8 mouse cellular contexts compared by ENCODE assay signal in the genomic region with DNA sequence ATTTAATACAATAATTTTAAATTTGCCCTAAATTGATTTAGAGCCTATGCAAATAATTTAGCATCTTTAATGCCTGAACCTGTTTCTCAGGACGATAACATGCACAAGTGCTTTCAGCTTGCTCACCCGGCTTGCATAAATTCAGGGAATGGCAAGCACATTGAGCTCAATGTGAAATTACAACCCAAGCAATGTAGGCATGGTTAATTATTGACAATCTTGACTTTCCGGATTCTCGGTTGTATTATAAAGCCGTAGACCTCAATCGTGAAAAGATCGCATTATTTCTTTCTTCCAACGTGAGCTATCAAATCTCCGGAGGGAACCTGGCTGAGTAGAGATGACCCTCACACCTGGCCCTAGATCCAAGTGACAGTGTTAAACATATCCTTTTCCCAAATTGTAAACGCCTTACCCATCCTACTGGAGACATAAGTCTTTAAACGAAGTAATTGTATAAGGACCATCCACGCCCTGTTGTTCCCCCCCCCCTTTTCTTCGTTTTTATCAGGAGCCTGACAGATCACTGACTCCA. TPM values are rescaled to one million over a fixed set of nuclear protein-coding genes. Genes with fewer than 3 reads are reported as not detected.
DNase-seq lines count a peak whose midpoint lies in the region; ATAC-seq and TF ChIP-seq lines count a peak whose summit lies in the region.

No protein-coding gene starts in this region.

- TF ChIP-seq POLR2A in spleen, adult 2 months (IDR thresholded peaks at IDR 0.05; ENCODE audit: low read depth, low read length) = no peak
- TF ChIP-seq POLR2A in olfactory bulb, adult 2 months (IDR thresholded peaks at IDR 0.05; ENCODE audit: insufficient read depth, low read depth, low read length) = no peak

- peak overlapping the region; percentile 87 for H3K4me3 ChIP-seq in spleen, adult 2 months (ENCODE audit: extremely low read depth, insufficient read depth, insufficient read length)
- peak overlapping the region; percentile 95 for H3K4me3 ChIP-seq in hindbrain, embryonic 12.5 days
- peak overlapping the region; percentile 90 for H3K4me3 ChIP-seq in limb, embryonic 15.5 days
- peak overlapping the region; percentile 95 for H3K4me3 ChIP-seq in olfactory bulb, adult 2 months (ENCODE audit: insufficient read depth, low read depth, low read length)

- no peak for TF ChIP-seq CTCF in spleen, adult 2 months (IDR thresholded peaks at IDR 0.05; ENCODE audit: extremely low read depth, insufficient read depth, insufficient read length, insufficient replicate concordance)
- no peak for TF ChIP-seq CTCF in olfactory bulb, adult 2 months (IDR thresholded peaks at IDR 0.05; ENCODE audit: insufficient read depth, low read depth, low read length)

- H3K9ac ChIP-seq in hindbrain, embryonic 12.5 days = peak overlapping the region; percentile 94
- peak overlapping the region; percentile 65 for H3K9ac ChIP-seq in limb, embryonic 15.5 days

- H3K27ac ChIP-seq in spleen, adult 2 months (ENCODE audit: insufficient read depth, low read length) = peak overlapping the region; percentile 74; the same call in 1 of the 2 replicates
- H3K27ac ChIP-seq in hindbrain, embryonic 12.5 days = peak overlapping the region; percentile 93
- no peak overlapping the region; the same call in 1 of the 2 replicates for H3K27ac ChIP-seq in limb, embryonic 15.5 days
- H3K27ac ChIP-seq in olfactory bulb, adult 2 months (ENCODE audit: insufficient read depth, low read depth, low read length) = peak overlapping the region; percentile 23; the same call in 1 of the 2 replicates

- no peak for DNase-seq in spleen, adult 2 months (ENCODE audit: low read depth in 1 of 2, low spot score in 2 of 2)
- no peak for DNase-seq in spleen, postnatal 14 days (ENCODE audit: low spot score in 2 of 2)
- no peak for DNase-seq in left cerebral cortex, postnatal 14 days (ENCODE audit: low spot score in 2 of 2)
- DNase-seq in right cerebral cortex, adult 18-20 months = no peak

- H3K9me3 ChIP-seq in hindbrain, embryonic 12.5 days (replicated peaks) = no peaks in the 10 kb centered on the region
- no peaks in the 10 kb centered on the region for H3K9me3 ChIP-seq in limb, embryonic 15.5 days

- H3K27me3 ChIP-seq in spleen, adult 2 months (ENCODE audit: control insufficient read depth, insufficient read depth, low read length) = no peaks in the 10 kb centered on the region
- no peaks in the 10 kb centered on the region for H3K27me3 ChIP-seq in hindbrain, embryonic 12.5 days
- 0 out of 2 replicates have a peak, but pooled peaks cover 6% of the 10 kb centered on the region for H3K27me3 ChIP-seq in limb, embryonic 15.5 days

- H3K4me1 ChIP-seq in spleen, adult 2 months (ENCODE audit: control insufficient read depth, insufficient read depth, insufficient read length) = peaks cover 2% of the 10 kb centered on the region
- H3K4me1 ChIP-seq in hindbrain, embryonic 12.5 days = peaks cover 10% of the 10 kb centered on the region
- peaks cover 7% of the 10 kb centered on the region; the same call in 1 of the 2 replicates for H3K4me1 ChIP-seq in limb, embryonic 15.5 days
- peaks cover 2% of the 10 kb centered on the region; the same call in 1 of the 2 replicates for H3K4me1 ChIP-seq in olfactory bulb, adult 2 months (ENCODE audit: control insufficient read depth, insufficient read depth, low read length)

- 23% methylated on average over 13 of the region's 13 CpGs for WGBS in spleen, adult 2 months
- WGBS in hindbrain, embryonic 12.5 days = 11% methylated on average over 13 of the region's 13 CpGs
- WGBS in limb, embryonic 15.5 days = 12% methylated on average over 13 of the region's 13 CpGs
- 4% methylated on average over 13 of the region's 13 CpGs for WGBS in olfactory bulb, adult 2 months

- H3K36me3 ChIP-seq in spleen, adult 2 months (ENCODE audit: control insufficient read depth, insufficient read depth, low read length) = no peaks in the 10 kb centered on the region
- H3K36me3 ChIP-seq in hindbrain, embryonic 12.5 days = no peaks in the 10 kb centered on the region
- peaks cover 7% of the 10 kb centered on the region; the same call in 1 of the 2 replicates for H3K36me3 ChIP-seq in limb, embryonic 15.5 days

- peak overlapping the region; percentile 67 for H3K4me2 ChIP-seq in hindbrain, embryonic 12.5 days (replicated peaks)
- peak overlapping the region; percentile 63 for H3K4me2 ChIP-seq in limb, embryonic 15.5 days

- intact Hi-C loops in left cerebral cortex, postnatal 14 days (cut with DNase I) = no loop called here

- no peak for ATAC-seq in hindbrain, embryonic 12.5 days (ENCODE audit: low FRiP score)
- no peak for ATAC-seq in limb, embryonic 15.5 days (ENCODE audit: insufficient number of reproducible peaks, low FRiP score, low TSS enrichment, low read depth)
- ATAC-seq in megakaryocyte-erythroid progenitor cell, adult 5-6 weeks (replicated peaks; ENCODE audit: low FRiP score, low TSS enrichment, poor library complexity, severe bottlenecking) = no peak

RNA-seq across cellular contexts. Expression of gene Fam20b, which starts 1.1 kb away (rescaled TPM):
- polyA plus RNA-seq in spleen, adult 2 months (2012; rRNA removed) = 8.9 and 9.6 TPM in 2 replicates
- polyA plus RNA-seq in hindbrain, embryonic 12.5 days (2016; fragmentation: Nextera tagmentation; extraction: Ambion mirVana) = 29.7 and 32.1 TPM in 2 replicates
- polyA plus RNA-seq in limb, embryonic 15.5 days (2015; fragmentation: Nextera tagmentation; extraction: Ambion mirVana) = 28.8 and 32.5 TPM in 2 replicates
- 104 TPM in 1 of 2 replicates, not detected in the other for polyA plus RNA-seq in olfactory bulb, adult 2 months (2012; ENCODE audit: insufficient read depth, insufficient read length, low replicate concordance, missing spikeins)
- 10 to 100 TPM; 59.5 to 64.6 TPM for total RNA-seq in left cerebral cortex, postnatal 14 days (2021)
- total RNA-seq in megakaryocyte-erythroid progenitor cell, adult 5-6 weeks (2014; fragmentation: Nextera tagmentation) = 24.9 and 35.7 TPM in 2 replicates
- 41.1 and 46.9 TPM in 2 replicates for total RNA-seq in megakaryocyte-erythroid progenitor cell, adult 5-6 weeks (2017)

RNA-seq across cellular contexts. Expression of gene Tor3a, which starts 43.7 kb away (rescaled TPM):
- 32.2 and 65.8 TPM in 2 replicates for polyA plus RNA-seq in spleen, adult 2 months (2012; rRNA removed)
- polyA plus RNA-seq in hindbrain, embryonic 12.5 days (2016; fragmentation: Nextera tagmentation; extraction: Ambion mirVana) = 5.0 and 6.5 TPM in 2 replicates
- 13.6 and 13.9 TPM in 2 replicates for polyA plus RNA-seq in limb, embryonic 15.5 days (2015; fragmentation: Nextera tagmentation; extraction: Ambion mirVana)
- not detected in 2 replicates for polyA plus RNA-seq in olfactory bulb, adult 2 months (2012; ENCODE audit: insufficient read depth, insufficient read length, low replicate concordance, missing spikeins)
- total RNA-seq in left cerebral cortex, postnatal 14 days (2021) = 1 to 10 TPM; 4.2 to 6.8 TPM
- 7.4 and 10.8 TPM in 2 replicates for total RNA-seq in megakaryocyte-erythroid progenitor cell, adult 5-6 weeks (2014; fragmentation: Nextera tagmentation)
- 2.3 and 7.7 TPM in 2 replicates for total RNA-seq in megakaryocyte-erythroid progenitor cell, adult 5-6 weeks (2017)
